Mouse (Mus musculus) mouse trophoblast stem cell (cell line): ENCODE measurements around the gene Gm17428.

ENCODE experiments used
- in situ Hi-C, 2 experiments: fragments of 300-500 bp; cut with MseI, MboI; formaldehyde crosslinking; loops; 2 replicates in 1 of 2; 3 replicates in 1 of 2; pipeline ENCODE4 v1.15.1; 2025

The Gm17428 gene

GRCm38 (mm10) chr14:55008417-55008816 lies 31.7 kb downstream of the Gm17428 start:
- in situ Hi-C loops, result no loop called here

- in situ Hi-C loops, result loop anchor here (5.0 kb wide), 2 partner anchors 109 to 114 kb away; no protein-coding TSS in a partner anchor
Observed at GRCm38 (mm10) chr14:55011116-55011515, 34.4 kb downstream of the Gm17428 start.

- in situ Hi-C loops, result loop anchor here (5.0 kb wide), 2 partner anchors 112 to 117 kb away; no protein-coding TSS in a partner anchor
Observed at GRCm38 (mm10) chr14:55014591-55014990, 37.9 kb downstream of the Gm17428 start.

DNA sequence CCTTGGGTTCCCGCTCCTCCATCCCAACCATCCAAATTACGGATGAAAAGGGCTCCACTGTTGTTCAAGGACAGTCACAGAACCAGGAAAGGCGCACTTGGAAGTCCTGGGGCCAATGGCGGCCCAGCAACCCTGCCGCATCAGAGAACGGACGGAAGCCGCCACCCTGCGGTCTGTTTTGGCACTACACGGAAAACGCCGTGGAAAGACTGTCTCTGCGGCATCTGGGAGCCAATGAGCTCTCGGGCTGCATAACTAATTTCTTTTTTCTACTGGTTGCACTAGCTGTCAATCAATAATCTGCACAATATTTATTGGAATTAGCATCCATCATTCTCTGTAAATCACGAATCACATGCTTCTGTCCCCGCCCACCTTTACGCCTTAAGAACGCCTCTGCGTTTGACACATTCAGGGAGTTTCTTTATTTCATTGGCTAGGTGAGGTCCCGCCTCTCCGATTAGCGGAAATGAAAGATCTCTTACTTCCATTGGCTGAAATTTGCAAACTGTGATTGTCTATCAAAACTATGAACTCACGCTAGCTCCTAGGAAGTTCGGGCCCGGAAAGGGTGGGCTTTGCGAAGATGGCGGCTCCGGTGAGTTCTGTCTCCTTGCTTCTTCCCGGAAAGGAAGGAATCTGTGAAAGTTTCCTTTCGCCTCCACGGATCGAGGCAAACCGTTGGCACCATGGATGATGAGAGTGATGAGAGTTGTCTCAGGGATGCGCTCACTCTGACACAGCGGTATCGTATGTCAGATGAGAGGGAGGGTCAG lies 38.4 kb downstream of the Gm17428 start, which contains the start of gene Ngdn:
TSS of gene Ngdn (plus strand) at position 464 of the 776 bp plus-strand sequence.
- in situ Hi-C loops, result loop anchor here (5.0 kb wide), 2 partner anchors 113 to 118 kb away; no protein-coding TSS in a partner anchor

- in situ Hi-C loops, result no loop called here
Observed at GRCm38 (mm10) chr14:55015767-55016111, 39.0 kb downstream of the Gm17428 start.

DNA sequence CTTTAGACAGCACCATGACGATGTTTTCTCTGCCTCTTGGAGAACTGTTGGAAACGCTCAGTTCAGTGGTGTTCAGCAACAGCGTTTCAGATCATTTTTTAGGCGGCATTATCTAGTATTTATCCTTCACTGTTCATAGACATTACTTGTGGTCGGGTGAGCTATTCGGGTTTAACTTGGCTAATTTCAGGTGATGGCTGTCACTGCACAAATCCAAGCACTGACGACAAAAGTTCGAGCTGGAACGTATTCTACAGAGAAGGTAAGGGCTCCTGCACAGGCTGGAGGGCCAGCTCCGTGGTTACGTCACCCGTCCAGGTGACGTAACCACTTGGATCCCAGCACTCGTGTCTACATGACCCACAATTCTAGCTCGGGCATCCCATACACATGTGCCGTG lies 40.1 kb downstream of the Gm17428 start:
- in situ Hi-C loops, result no loop called here

DNA sequence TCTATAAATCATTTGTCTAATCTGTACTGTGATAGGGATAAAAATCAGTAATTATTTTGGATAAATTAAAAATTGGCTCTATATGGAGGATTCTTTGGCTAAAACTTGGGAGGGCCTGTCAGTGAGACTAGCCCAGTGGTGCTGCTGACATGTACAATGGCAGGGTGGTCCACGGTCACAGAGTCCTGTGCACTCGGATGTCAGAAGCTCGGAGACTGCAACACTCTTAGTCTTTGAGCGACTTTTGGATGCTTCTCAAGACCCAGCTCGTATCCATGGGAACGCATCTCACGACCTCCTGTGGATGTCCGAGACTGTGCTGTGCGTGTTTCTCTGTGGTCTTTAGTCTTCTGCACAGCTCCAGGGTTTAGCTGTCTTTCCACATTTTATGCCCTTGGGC lies 43.7 kb downstream of the Gm17428 start:
- in situ Hi-C loops, result no loop called here

DNA sequence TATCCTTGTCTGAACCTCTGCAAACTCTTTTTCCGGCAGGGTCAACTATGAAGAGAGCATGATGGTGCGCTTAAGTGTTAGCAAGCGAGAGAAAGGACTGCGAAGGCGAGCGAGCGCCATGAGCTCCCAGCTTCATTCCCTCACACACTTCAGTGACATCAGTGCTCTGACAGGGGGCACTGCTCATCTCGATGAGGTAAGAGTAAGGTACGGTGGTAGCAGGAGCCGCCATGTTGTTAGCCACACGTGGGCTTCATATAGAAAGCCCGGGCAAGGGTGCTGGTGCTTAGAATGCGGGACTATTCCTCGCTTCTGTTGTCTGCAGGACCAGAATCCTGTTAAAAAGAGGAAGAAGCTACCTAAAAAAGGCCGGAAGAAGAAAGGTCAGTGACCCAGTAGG lies 46.3 kb downstream of the Gm17428 start:
- in situ Hi-C loops, result no loop called here

GRCm38 (mm10) chr14:55024236-55024635 lies 47.5 kb downstream of the Gm17428 start:
- in situ Hi-C loops, result no loop called here

DNA sequence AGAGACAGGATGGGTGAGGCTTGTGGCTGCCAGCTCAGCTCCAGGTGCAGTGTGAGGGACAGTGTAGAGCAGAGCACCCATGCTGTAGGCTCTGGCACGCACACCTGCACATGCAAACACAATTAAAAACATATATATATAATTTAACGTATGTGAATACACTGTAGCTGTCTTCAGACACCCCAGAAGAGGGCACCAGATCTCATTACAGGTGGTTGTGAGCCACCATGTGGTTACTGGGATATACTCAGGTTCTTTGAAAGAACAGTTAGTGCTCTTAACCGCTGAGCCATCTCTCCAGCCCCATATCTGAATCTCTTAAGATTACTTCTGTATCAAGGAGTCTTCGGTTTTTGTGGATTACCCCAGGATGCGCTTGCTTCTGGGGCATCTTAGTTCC lies 48.8 kb downstream of the Gm17428 start:
- in situ Hi-C loops, result loop anchor here (5.0 kb wide), 1 partner anchor 52 kb away; no protein-coding TSS in a partner anchor
